Mouse (Mus musculus) embryonic facial prominence, embryonic 13.5 days (tissue): ENCODE measurements around the gene Rasgrp3. TPM values are rescaled to one million over a fixed set of nuclear protein-coding genes. Genes with fewer than 3 reads are reported as not detected.

Source experiments
- ATAC-seq: fragments of 200-750 bp; cut with Nextera tagmentation; 2 replicates; pipeline ENCODE4 v1.8.0; 2017; ENCODE audit warnings: low read depth; ENCODE audit not compliant: insufficient number of reproducible peaks, insufficient read depth, low FRiP score, low TSS enrichment
- H3K27ac ChIP-seq: fragments of 300-500 bp; sonication (generic); 2 replicates; pipeline ENCODE4 v1.5.1; 2015; ENCODE audit warnings: moderate library complexity, mild to moderate bottlenecking, inconsistent platforms
- H3K27me3 ChIP-seq: fragments of 300-500 bp; sonication (generic); 2 replicates; pipeline ENCODE4 v1.6.1; 2015; ENCODE audit warnings: mild to moderate bottlenecking, inconsistent platforms
- H3K36me3 ChIP-seq: fragments of 300-500 bp; sonication (generic); 2 replicates; pipeline ENCODE4 v1.6.1; 2015; ENCODE audit warnings: mild to moderate bottlenecking, inconsistent platforms
- H3K4me1 ChIP-seq: fragments of 300-500 bp; sonication (generic); 2 replicates; pipeline ENCODE4 v1.6.1; 2015; ENCODE audit warnings: inconsistent platforms
- H3K4me2 ChIP-seq: fragments of 300-500 bp; sonication (generic); 2 replicates; pipeline ENCODE4 v1.6.1; 2015; ENCODE audit warnings: moderate library complexity, mild to moderate bottlenecking, inconsistent platforms
- H3K4me3 ChIP-seq: fragments of 300-500 bp; sonication (generic); 2 replicates; pipeline ENCODE4 v1.5.1; 2015; ENCODE audit warnings: mild to moderate bottlenecking, inconsistent platforms
- H3K9ac ChIP-seq: fragments of 300-500 bp; sonication (generic); 2 replicates; pipeline ENCODE4 v1.6.1; 2015; ENCODE audit warnings: mild to moderate bottlenecking, inconsistent platforms
- H3K9me3 ChIP-seq: fragments of 300-500 bp; sonication (generic); 2 replicates; pipeline ENCODE4 v1.6.1; 2016; ENCODE audit warnings: inconsistent platforms
- WGBS: fragments of 180-500 bp; shearing (Covaris S2); methylation state at CpG from one replicate; pipeline ENCODE4 v1.1.7; 2015; ENCODE audit warnings: mixed read lengths; 5-methylcytosine and 5-hydroxymethylcytosine counted together
- polyA plus RNA-seq: library from polyadenylated mRNA; unstranded; fragments of >200 nt; fragmentation: Nextera tagmentation; extraction: Ambion mirVana; gene quantifications from 2 replicates; pipeline ENCODE4 v1.2.1, GENCODE M21; 2015

The Rasgrp3 gene
- polyA plus RNA-seq, result 10.1 and 10.7 TPM in 2 replicates

DNA sequence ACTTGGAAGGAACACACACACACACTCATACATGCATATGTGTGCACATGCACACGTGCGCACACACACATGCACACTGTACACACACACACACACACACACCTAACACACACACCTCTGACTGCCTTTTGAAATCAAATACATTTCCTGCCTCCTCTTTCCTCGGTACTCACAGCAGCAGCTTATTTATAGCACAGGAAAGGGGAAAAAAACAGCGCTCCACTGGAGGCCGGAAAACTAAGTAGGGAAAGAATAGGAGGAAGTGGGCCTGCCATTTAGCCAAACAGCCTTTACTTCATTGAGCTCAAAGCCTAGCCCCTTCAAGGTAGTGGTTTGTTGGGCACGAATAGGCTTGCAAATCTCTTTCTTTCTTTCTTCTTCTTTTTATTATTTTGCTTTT is at the start of gene Rasgrp3:
Gene Rasgrp3 (plus strand): TSS at position 298 of the 400 bp plus-strand sequence.
- H3K4me3 ChIP-seq, result no peak within 1 kb of the TSS; the same call in 1 of the 2 replicates
- ATAC-seq, result no peak
- no peaks in the 10 kb centered on the region for H3K4me1 ChIP-seq
- H3K4me2 ChIP-seq, result no peak within 1 kb of the TSS
- no peak within 1 kb of the TSS for H3K9ac ChIP-seq
- 60% methylated on average over 6 of the region's 6 CpGs for WGBS
- peak within 1 kb of the TSS; percentile 5; the same call in 1 of the 2 replicates for H3K27ac ChIP-seq
- no peaks in the 10 kb centered on the region for H3K36me3 ChIP-seq
- H3K27me3 ChIP-seq, result no peaks in the 10 kb centered on the region
- H3K9me3 ChIP-seq, result no peaks in the 10 kb centered on the region

DNA sequence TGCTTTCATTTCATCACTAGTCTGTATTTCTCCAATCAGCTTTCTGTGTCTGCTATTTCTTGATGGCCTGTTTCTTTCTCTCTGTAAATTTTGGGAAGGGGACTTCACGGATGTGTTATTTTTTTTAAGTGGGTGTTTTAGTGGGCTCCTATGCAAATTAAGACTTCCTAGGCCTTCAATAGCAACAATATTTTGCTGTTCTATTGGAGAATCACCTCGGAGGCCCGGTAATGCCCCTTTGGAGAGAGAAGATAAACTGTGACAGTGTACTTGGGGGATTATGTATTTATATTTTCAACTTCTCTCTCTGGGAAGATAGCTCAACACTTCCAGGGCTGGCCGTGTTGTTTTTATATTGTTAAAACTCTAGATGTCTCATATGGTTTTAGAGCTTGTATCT is 47.3 kb upstream of the Rasgrp3 start:
- H3K36me3 ChIP-seq, result peaks cover 19% of the 10 kb centered on the region
- no peak overlapping the region for H3K27ac ChIP-seq
- no peak overlapping the region for H3K4me2 ChIP-seq
- H3K27me3 ChIP-seq, result no peaks in the 10 kb centered on the region
- ATAC-seq, result no peak
- WGBS, result 87% methylated on average over 4 of the region's 4 CpGs
- H3K9me3 ChIP-seq, result no peaks in the 10 kb centered on the region
- H3K4me1 ChIP-seq, result no peaks in the 10 kb centered on the region
- H3K9ac ChIP-seq, result no peak overlapping the region
- H3K4me3 ChIP-seq, result no peak overlapping the region

DNA sequence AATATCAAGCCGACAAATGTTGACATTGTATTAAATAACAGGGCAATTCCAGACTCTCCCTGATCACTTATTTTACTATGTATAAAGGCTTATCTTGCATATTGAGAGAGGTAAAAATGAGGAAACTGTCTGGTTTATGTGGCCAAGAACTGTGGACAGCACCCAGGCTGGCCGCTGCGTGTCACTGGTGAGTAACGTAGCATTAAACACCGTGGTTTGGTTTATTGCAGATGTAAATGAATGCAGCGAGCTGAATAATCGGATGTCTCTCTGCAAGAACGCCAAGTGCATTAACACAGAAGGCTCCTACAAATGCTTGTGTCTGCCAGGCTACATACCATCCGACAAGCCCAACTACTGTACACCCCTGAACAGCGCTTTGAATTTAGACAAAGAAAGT is 45.6 kb upstream of the Rasgrp3 start:
- H3K36me3 ChIP-seq, result peaks cover 19% of the 10 kb centered on the region
- 93% methylated on average over 10 of the region's 10 CpGs for WGBS
- no peak overlapping the region for H3K27ac ChIP-seq
- H3K4me2 ChIP-seq, result no peak overlapping the region
- H3K9ac ChIP-seq, result no peak overlapping the region
- no peaks in the 10 kb centered on the region for H3K9me3 ChIP-seq
- no peak overlapping the region for H3K4me3 ChIP-seq
- H3K27me3 ChIP-seq, result no peaks in the 10 kb centered on the region
- ATAC-seq, result no peak
- no peaks in the 10 kb centered on the region for H3K4me1 ChIP-seq

DNA sequence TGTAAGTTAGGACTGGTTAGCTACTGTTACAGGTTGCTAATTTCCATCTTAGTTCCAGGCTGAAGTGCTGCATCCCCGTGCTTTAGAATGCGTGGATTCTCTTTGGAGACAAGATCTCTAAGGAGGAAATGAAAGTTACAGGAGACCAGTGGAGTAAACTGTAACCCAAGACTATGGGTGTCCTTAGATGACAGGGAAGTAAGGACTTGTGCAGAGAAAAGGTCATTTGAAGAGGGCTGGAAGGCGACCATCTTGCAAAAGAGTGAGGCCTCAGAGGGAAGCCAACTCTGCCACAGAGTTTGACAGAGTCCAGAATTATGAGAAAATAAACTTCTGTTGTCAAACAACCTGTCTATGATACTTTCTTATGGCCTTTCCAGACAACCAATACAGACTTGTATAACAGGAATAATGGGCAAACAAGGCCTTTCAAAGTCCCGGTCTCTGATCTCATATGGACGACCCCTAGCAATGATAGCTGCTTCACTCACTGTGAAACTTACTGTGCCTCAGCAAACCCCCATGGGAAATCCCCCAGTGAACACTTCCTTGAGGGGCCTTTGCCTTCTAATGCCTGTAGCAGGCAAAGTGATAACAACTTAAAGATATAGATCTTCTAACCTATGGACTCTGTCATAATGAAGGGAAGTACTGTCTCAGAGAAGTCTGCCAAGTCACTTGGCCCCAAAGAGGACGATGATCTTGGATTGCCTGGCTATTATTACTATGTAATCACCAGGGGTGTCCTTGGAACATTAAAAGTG is 44.1 kb upstream of the Rasgrp3 start:
- Histone ChIP-seq H3K9ac (no peak overlapping the region), H3K4me3 (no peak overlapping the region), H3K4me2 (no peak overlapping the region), H3K36me3 (peaks cover 19% of the 10 kb centered on the region), H3K27ac (no peak overlapping the region), H3K27me3 (no peaks in the 10 kb centered on the region), H3K4me1 (no peaks in the 10 kb centered on the region), H3K9me3 (no peaks in the 10 kb centered on the region)
- ATAC-seq, result no peak
- 89% methylated on average over 6 of the region's 6 CpGs for WGBS

DNA sequence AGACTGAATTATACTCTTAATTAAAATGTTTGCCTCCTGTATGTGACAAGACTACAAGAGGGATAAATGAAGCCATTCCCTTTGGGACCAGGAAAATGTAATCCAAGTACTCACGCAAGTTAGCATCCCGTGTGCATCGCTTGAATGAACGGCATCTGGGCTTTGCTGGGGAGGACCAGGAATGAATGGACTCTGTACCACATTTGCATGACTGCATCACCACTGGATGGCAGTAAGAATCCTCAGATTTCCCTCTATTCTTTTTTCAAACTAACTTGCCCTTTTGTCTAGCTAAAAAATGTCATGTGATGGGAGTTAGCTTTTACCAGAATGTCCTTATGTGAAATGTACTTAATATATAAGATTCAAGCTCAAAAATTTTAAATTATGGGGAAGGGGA is 29.3 kb upstream of the Rasgrp3 start:
- Histone ChIP-seq H3K27me3 (no peaks in the 10 kb centered on the region), H3K27ac (no peak overlapping the region), H3K4me2 (no peak overlapping the region), H3K9me3 (no peaks in the 10 kb centered on the region), H3K4me1 (no peaks in the 10 kb centered on the region), H3K4me3 (no peak overlapping the region), H3K9ac (no peak overlapping the region), H3K36me3 (no peaks in the 10 kb centered on the region)
- no peak for ATAC-seq
- WGBS, result 61% methylated on average over 4 of the region's 4 CpGs

DNA sequence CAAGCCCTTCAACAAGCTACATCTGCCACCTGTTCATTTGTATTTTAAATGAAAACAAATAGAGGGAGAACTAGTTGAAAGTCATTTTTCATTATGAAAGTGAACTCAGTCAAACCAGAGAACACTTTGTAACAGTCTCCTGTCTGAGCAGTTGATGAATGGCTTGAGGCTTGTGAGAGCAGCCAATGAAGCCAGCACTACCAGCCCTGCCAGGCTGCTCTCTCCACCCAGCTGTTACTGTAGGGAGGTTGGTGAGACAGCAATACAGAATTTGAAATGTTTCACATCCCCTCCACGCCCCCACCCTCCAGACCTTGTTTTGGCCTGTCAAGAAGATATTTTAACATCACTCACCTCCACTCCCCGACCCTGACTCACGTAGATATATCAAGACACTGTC is 18.8 kb upstream of the Rasgrp3 start:
- ATAC-seq, result no peak
- Histone ChIP-seq H3K4me1 (no peaks in the 10 kb centered on the region), H3K9ac (no peak overlapping the region), H3K4me2 (no peak overlapping the region), H3K9me3 (0 out of 2 replicates have a peak, but pooled peaks cover 4% of the 10 kb centered on the region), H3K27me3 (no peaks in the 10 kb centered on the region), H3K27ac (no peak overlapping the region), H3K4me3 (no peak overlapping the region), H3K36me3 (no peaks in the 10 kb centered on the region)
- 87% methylated on average over 3 of the region's 3 CpGs for WGBS

DNA sequence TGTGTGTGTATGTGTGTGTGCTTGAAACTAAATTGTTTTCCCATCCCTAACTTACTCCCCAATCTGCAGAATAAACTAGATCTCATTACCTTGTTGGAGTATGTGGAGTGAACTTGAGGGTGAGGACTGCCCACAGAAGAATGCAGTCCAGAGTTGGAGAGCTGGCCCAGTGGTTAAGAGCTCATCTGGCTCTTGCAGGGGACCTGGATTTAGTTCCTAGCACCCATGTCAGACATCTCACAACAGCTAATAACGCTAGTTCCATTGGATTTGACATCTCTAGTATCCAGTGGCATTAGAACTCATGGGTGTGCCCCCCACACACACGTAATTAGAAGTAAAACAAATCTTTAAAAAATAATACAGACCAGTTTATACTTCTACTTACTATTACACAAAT is 1.5 kb upstream of the Rasgrp3 start:
- no peak overlapping the region for H3K9ac ChIP-seq
- H3K36me3 ChIP-seq, result no peaks in the 10 kb centered on the region
- WGBS, result 88% methylated on average over 2 of the region's 2 CpGs
- H3K4me3 ChIP-seq, result no peak overlapping the region
- no peak overlapping the region for H3K27ac ChIP-seq
- ATAC-seq, result no peak
- no peak overlapping the region for H3K4me2 ChIP-seq
- no peaks in the 10 kb centered on the region for H3K9me3 ChIP-seq
- no peaks in the 10 kb centered on the region for H3K4me1 ChIP-seq
- H3K27me3 ChIP-seq, result no peaks in the 10 kb centered on the region

DNA sequence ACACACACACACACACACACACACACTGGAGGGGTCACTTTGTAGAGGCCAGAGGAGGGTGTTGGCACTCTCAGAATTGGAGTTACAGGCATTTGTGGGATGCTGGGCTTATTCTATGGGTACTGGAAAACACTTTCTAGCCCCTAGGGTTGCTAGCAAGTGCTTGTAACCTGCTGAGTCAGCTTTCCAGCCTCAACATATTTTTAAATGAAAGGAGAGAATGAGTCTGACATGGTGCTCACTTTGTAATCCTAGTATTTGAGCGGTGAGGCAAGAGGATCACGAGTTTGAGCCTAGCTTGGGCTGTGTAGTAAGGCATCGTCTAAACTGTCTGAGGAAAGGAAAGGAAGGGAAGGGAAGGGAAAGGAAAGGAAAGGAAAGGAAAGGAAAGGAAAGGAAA is 825 bp upstream of the Rasgrp3 start:
- Histone ChIP-seq H3K27ac (no peak overlapping the region), H3K36me3 (no peaks in the 10 kb centered on the region), H3K9ac (no peak overlapping the region), H3K9me3 (no peaks in the 10 kb centered on the region), H3K4me1 (no peaks in the 10 kb centered on the region), H3K4me3 (no peak overlapping the region), H3K27me3 (no peaks in the 10 kb centered on the region), H3K4me2 (no peak overlapping the region)
- no peak for ATAC-seq
- 65% methylated on average over 3 of the region's 3 CpGs for WGBS

DNA sequence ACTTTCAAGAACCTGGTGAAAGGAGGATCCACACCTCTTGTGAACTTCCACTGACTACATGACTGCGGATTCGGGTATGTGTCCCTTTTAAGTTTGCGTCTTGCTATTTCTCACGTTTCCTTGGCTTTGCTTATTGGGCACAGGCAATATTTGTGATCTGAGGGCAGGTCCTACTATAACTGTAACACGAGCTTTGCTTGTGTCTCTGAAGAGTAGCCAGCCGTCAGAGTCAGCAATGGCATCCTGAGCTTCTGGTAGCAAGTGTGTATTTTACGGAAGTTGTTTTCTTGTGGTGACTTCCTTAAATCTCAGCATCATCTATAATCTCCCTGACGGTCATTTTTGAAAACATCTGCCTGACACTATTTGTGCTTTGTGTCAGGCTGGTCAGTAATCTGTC is 399 bp downstream of the Rasgrp3 start:
- 69% methylated on average over 8 of the region's 8 CpGs for WGBS
- Histone ChIP-seq H3K9me3 (no peaks in the 10 kb centered on the region), H3K9ac (no peak overlapping the region), H3K27ac (peak overlapping the region; percentile 5; the same call in 1 of the 2 replicates), H3K4me2 (no peak overlapping the region), H3K4me1 (no peaks in the 10 kb centered on the region), H3K27me3 (no peaks in the 10 kb centered on the region), H3K4me3 (no peak overlapping the region), H3K36me3 (no peaks in the 10 kb centered on the region)
- no peak for ATAC-seq

DNA sequence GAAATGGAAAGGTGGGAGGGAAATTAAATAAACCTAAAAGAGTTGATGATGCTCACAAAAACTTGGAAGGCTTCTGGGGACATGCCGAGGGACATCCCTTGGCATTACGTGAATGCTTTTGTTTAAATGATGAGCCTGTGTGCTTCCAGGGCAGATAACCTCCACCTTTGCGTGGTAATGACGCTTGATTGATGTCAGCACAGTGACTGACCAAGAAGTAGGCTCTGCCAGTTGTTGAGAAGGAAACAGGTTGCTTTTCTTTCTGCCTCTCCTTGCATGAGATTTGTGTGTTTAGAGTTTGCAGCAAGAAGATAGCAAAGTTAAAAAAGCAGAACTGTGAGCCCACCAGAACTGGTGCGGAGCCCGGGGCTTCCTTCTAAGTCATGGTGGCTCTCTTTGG is 1.1 kb downstream of the Rasgrp3 start:
- Histone ChIP-seq H3K9ac (no peak overlapping the region), H3K4me1 (no peaks in the 10 kb centered on the region), H3K27me3 (no peaks in the 10 kb centered on the region), H3K4me2 (no peak overlapping the region), H3K27ac (no peak overlapping the region), H3K36me3 (no peaks in the 10 kb centered on the region), H3K9me3 (no peaks in the 10 kb centered on the region), H3K4me3 (no peak overlapping the region; the same call in 1 of the 2 replicates)
- WGBS, result 82% methylated on average over 6 of the region's 6 CpGs
- ATAC-seq, result no peak

DNA sequence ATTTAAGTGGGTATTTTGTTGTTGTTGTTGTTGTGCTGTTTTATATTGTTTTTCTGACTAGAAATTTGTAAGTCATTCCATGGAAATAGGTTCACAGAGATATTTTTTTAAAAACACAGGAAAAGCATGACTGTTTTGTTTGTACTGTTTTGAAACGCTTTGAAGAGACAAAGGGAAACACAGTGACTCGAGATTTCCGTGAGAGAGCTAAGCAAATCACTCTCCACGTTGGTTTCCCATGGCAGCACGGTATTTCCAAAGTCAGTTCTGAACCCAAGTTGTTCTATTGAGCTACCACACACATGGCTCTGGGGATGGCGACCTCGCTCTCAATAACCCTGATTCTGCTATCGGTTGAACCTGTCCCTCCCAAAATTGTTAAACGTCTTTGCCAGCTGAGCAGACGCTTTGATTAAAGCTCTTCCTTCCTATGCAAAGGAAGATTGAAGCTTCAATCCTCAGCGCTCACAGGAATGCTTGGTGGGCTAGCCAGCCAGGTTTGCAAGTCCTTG is 1.6 kb downstream of the Rasgrp3 start:
- Histone ChIP-seq H3K9me3 (no peaks in the 10 kb centered on the region), H3K27me3 (no peaks in the 10 kb centered on the region), H3K36me3 (no peaks in the 10 kb centered on the region), H3K9ac (no peak overlapping the region), H3K4me3 (no peak overlapping the region; the same call in 1 of the 2 replicates), H3K27ac (no peak overlapping the region), H3K4me2 (no peak overlapping the region), H3K4me1 (no peaks in the 10 kb centered on the region)
- ATAC-seq, result no peak
- 70% methylated on average over 11 of the region's 11 CpGs for WGBS

DNA sequence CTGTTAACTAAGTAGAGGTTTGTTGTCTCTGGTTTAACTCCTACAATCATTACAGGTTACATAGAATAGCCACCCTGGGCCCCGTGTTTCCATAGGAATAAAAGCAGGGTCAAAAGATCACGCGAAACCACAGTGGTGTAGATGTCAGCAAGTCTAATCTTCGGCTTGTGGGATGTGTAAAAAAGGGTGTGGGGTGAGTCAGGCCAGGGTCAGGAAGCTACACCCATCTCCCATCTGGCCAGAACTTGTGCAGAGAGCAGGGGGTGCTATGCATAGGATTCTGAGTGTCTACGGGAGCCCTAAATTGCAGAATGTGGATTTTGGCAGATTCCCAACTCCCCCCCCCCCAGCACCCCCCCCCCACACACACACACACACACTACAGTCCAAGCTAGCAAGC is 2.5 kb downstream of the Rasgrp3 start:
- no peak for ATAC-seq
- no peak overlapping the region for H3K27ac ChIP-seq
- WGBS, result 66% methylated on average over 5 of the region's 5 CpGs
- no peaks in the 10 kb centered on the region for H3K9me3 ChIP-seq
- no peak overlapping the region for H3K9ac ChIP-seq
- H3K27me3 ChIP-seq, result no peaks in the 10 kb centered on the region
- H3K4me1 ChIP-seq, result 0 out of 2 replicates have a peak, but pooled peaks cover 1% of the 10 kb centered on the region
- no peaks in the 10 kb centered on the region for H3K36me3 ChIP-seq
- no peak overlapping the region for H3K4me2 ChIP-seq
- H3K4me3 ChIP-seq, result no peak overlapping the region
